Mouse (Mus musculus): ENCODE results near the gene Pld2. TPM values are rescaled to one million over a fixed set of nuclear protein-coding genes. Genes with fewer than 3 reads are reported as not detected.

Gene Pld2
- total and polyA plus RNA-seq, 3 experiments, result 0.15 to 0.39 TPM; not detected in 1

- H3K4me3 ChIP-seq (ENCODE audit: control insufficient read depth in 1 of 2, insufficient read depth in 1 of 2, low read depth in 2 of 2, low read length in 2 of 2), result peak overlapping the region; percentile 73 to 75
- TF ChIP-seq MYC (IDR thresholded peaks at IDR 0.05; ENCODE audit: low read depth, low read length) (0 out of 2 replicates have a peak, but pooled peaks have one; percentile 27), ZC3H11A (IDR thresholded peaks at IDR 0.05; ENCODE audit: low read depth, low read length) (no peak), USF1 (IDR thresholded peaks at IDR 0.05; ENCODE audit: low read depth, low read length) (no peak), TCF12 (IDR thresholded peaks at IDR 0.05; ENCODE audit: low read depth, low read length) (no peak)
- no peaks in the 10 kb centered on the region for H3K9me3 ChIP-seq (replicated peaks; ENCODE audit: insufficient read depth, low read length)
- peaks cover 0 to 27% of the 10 kb centered on the region in 2 experiments; a peak in 3 of 4 replicates for H3K4me1 ChIP-seq (ENCODE audit: control insufficient read depth in 1 of 2, insufficient read depth in 2 of 2, low read length in 2 of 2)
- no peak overlapping the region for H3K27ac ChIP-seq (ENCODE audit: control insufficient read depth, low read depth, low read length)
- no peaks in the 10 kb centered on the region for H3K27me3 ChIP-seq (ENCODE audit: control insufficient read depth in 1 of 2, insufficient read depth in 2 of 2, low read length in 2 of 2)
- peaks cover 0 to 19% of the 10 kb centered on the region in 2 experiments; a peak in 2 of 4 replicates for H3K36me3 ChIP-seq (ENCODE audit: control insufficient read depth in 1 of 2, insufficient read depth in 2 of 2, low read length in 2 of 2)
- DNase-seq (ENCODE audit: low read depth, low spot score), result no peak
- peak overlapping the region; percentile 83 for H3K9ac ChIP-seq (ENCODE audit: control insufficient read depth, low read depth, low read length, poor library complexity, severe bottlenecking)
- peaks cover 21% of the 10 kb centered on the region for H3K79me2 ChIP-seq (ENCODE audit: control insufficient read depth, insufficient read depth, low read length, poor library complexity)
Observed at GRCm38 (mm10) chr11:70561937-70562286, 22.0 kb downstream of the Pld2 start.

GRCm38 (mm10) chr11:70562287-70562994 lies 22.6 kb downstream of the Pld2 start, which contains the start of gene Mink1:
Gene Mink1 (plus strand): TSS chr11:70562881.
- Histone ChIP-seq H3K27ac (ENCODE audit: control insufficient read depth, low read depth, low read length) (peak within 1 kb of the TSS; percentile 48), H3K9me3 (replicated peaks; ENCODE audit: insufficient read depth, low read length) (no peaks in the 10 kb centered on the region), H3K27me3 (ENCODE audit: control insufficient read depth in 1 of 2, insufficient read depth in 2 of 2, low read length in 2 of 2) (no peaks in the 10 kb centered on the region), H3K4me3 (ENCODE audit: control insufficient read depth in 1 of 2, insufficient read depth in 1 of 2, low read depth in 2 of 2, low read length in 2 of 2) (peak within 1 kb of the TSS; percentile 73 to 75), H3K9ac (ENCODE audit: control insufficient read depth, low read depth, low read length, poor library complexity, severe bottlenecking) (peak within 1 kb of the TSS; percentile 83), H3K4me1 (ENCODE audit: control insufficient read depth in 1 of 2, insufficient read depth in 2 of 2, low read length in 2 of 2) (peaks cover 0 to 27% of the 10 kb centered on the region in 2 experiments; a peak in 3 of 4 replicates), H3K36me3 (ENCODE audit: control insufficient read depth in 1 of 2, insufficient read depth in 2 of 2, low read length in 2 of 2) (peaks cover 0 to 19% of the 10 kb centered on the region in 2 experiments; a peak in 2 of 4 replicates), H3K79me2 (ENCODE audit: control insufficient read depth, insufficient read depth, low read length, poor library complexity) (peaks cover 23% of the 10 kb centered on the region)
- peak; percentile 92 for DNase-seq (ENCODE audit: low read depth, low spot score)
- TF ChIP-seq NELFE (IDR thresholded peaks at IDR 0.05; ENCODE audit: low read depth, low read length), result peak; percentile 89
- no peak for TF ChIP-seq CHD1 (IDR thresholded peaks at IDR 0.05; ENCODE audit: low read depth, low read length)
- TF ChIP-seq RCOR1 (IDR thresholded peaks at IDR 0.05; ENCODE audit: low read depth, low read length), result no peak
- peak; percentile 71; the same call in 1 of the 2 replicates for TF ChIP-seq ZMIZ1 (IDR thresholded peaks at IDR 0.05; ENCODE audit: low read depth, low read length)
- TF ChIP-seq POLR2AphosphoS5 (IDR thresholded peaks at IDR 0.05; ENCODE audit: borderline replicate concordance, low read depth, low read length), result no peak
- no peak for TF ChIP-seq JUND (IDR thresholded peaks at IDR 0.05; ENCODE audit: low read depth, low read length)
- no peak; the same call in 1 of the 2 replicates for TF ChIP-seq ETS1 (IDR thresholded peaks at IDR 0.05; ENCODE audit: low read depth, low read length)
- TF ChIP-seq MYC (IDR thresholded peaks at IDR 0.05; ENCODE audit: low read depth, low read length), result 0 out of 2 replicates have a peak, but pooled peaks have one; percentile 16
- peak; percentile 97 for TF ChIP-seq NRF1 (IDR thresholded peaks at IDR 0.05; ENCODE audit: insufficient read depth, low read depth, low read length, poor library complexity, severe bottlenecking)
- no peak for TF ChIP-seq KAT2A (conservative IDR thresholded peaks at IDR 0.05; ENCODE audit: low read depth, low read length)
- no peak for TF ChIP-seq ELF1 (IDR thresholded peaks at IDR 0.05; ENCODE audit: low read depth, low read length)
- TF ChIP-seq ZKSCAN1 (IDR thresholded peaks at IDR 0.05; ENCODE audit: low read depth, low read length), result no peak
- TF ChIP-seq TAL1 (IDR thresholded peaks at IDR 0.05; ENCODE audit: low read length), result peak; percentile 25; the same call in 1 of the 2 replicates
- TF ChIP-seq SIN3A (IDR thresholded peaks at IDR 0.05; ENCODE audit: low read length), result peak; percentile 80
- TF ChIP-seq RAD21 (IDR thresholded peaks at IDR 0.05; ENCODE audit: low read depth, low read length), result no peak
- no peak for TF ChIP-seq CHD2 (IDR thresholded peaks at IDR 0.05; ENCODE audit: low read length)
- TF ChIP-seq USF2 (IDR thresholded peaks at IDR 0.05; ENCODE audit: borderline replicate concordance in 1 of 2, insufficient read depth in 1 of 2, low read depth in 1 of 2, low read length in 2 of 2), result no peak
- TF ChIP-seq POLR2AphosphoS2 (IDR thresholded peaks at IDR 0.05; ENCODE audit: low read length), result peak; percentile 43; the same call in 1 of the 2 replicates
- peak; percentile 20; the same call in 1 of the 2 replicates for TF ChIP-seq GATA1 (IDR thresholded peaks at IDR 0.05; ENCODE audit: low read depth, low read length)
- no peak for TF ChIP-seq MYB (IDR thresholded peaks at IDR 0.05; ENCODE audit: low read depth, low read length)
- no peak for TF ChIP-seq E2F4 (IDR thresholded peaks at IDR 0.05; ENCODE audit: borderline replicate concordance, low read depth, low read length)
- no peak for TF ChIP-seq TBP (IDR thresholded peaks at IDR 0.05; ENCODE audit: low read depth, low read length)
- TF ChIP-seq HCFC1 (IDR thresholded peaks at IDR 0.05; ENCODE audit: low read depth, low read length), result peak; percentile 21
- TF ChIP-seq POLR2A (IDR thresholded peaks at IDR 0.05; ENCODE audit: control insufficient read depth in 1 of 2, insufficient read depth in 1 of 2, low read depth in 1 of 2, low read length in 2 of 2, poor library complexity in 1 of 2), result peak; percentile 75 to 87
- TF ChIP-seq GABPA (IDR thresholded peaks at IDR 0.05; ENCODE audit: low read depth, low read length), result no peak
- no peak for TF ChIP-seq ZNF384 (IDR thresholded peaks at IDR 0.05; ENCODE audit: low read depth, low read length)
- TF ChIP-seq SMC3 (IDR thresholded peaks at IDR 0.05; ENCODE audit: low read depth, low read length), result no peak
- TF ChIP-seq USF1 (IDR thresholded peaks at IDR 0.05; ENCODE audit: low read depth, low read length), result peak; percentile 74

All from MEL (cell line).